Comparison of ENCODE assay signal across 28 mouse cellular contexts in the genomic region with DNA sequence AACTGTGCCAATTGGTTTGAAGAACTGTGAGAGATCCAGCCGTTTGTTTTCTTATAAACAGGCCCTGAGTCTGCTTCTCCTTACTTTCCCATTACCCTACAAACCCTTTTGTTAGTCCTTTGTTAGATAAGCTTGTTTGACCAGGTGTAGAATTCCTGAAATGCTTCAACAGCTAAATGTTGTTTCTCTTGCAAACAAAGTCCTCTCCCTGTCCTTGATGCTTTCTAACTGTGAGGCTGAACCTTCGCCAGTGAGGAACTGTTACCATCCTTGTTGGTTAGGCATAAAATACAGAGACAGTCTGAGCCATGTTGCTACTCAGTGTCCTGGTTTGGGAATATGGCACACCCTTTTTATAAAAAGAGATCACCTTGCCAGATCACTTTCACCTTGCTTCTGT.
DNase-seq lines count a peak whose midpoint lies in the region; ATAC-seq and TF ChIP-seq lines count a peak whose summit lies in the region.
"Had no signal": no experiment of that assay in that cellular context is flagged by ENCODE, and none has a peak within 500 bp of the region (broad histone marks: within the 10 kb centered on the region; RNA-seq: fewer than 3 reads in every experiment).

No protein-coding gene starts in this region.

- no peak for ATAC-seq in lung, embryonic 15.5 days (ENCODE audit: borderline replicate concordance, extremely low read depth, low FRiP score, low TSS enrichment)
- no peak for ATAC-seq in heart, embryonic 11.5 days (replicated peaks; ENCODE audit: insufficient number of reproducible peaks, low FRiP score, low TSS enrichment)
- ATAC-seq: activated CD4-positive, CD25-positive, alpha-beta regulatory T cell, adult 4 months; forebrain, embryonic 13.5 days; forebrain, embryonic 16.5 days; hindbrain, embryonic 16.5 days; intestine, embryonic 15.5 days; Patski had no signal

- no peak overlapping the region for H3K4me3 ChIP-seq in lung, embryonic 15.5 days
- no peak overlapping the region for H3K4me3 ChIP-seq in ES-Bruce4 (ENCODE audit: low read depth, low read length)
- H3K4me3 ChIP-seq in ES-E14 (ENCODE audit: insufficient read depth in 1 of 2, low read depth in 1 of 2, low read length in 2 of 2, poor library complexity in 1 of 2, severe bottlenecking in 1 of 2) = no peak overlapping the region
- H3K4me3 ChIP-seq in heart, embryonic 11.5 days (ENCODE audit: low read depth, low read length) = no peak overlapping the region
- H3K4me3 ChIP-seq: embryonic facial prominence, embryonic 13.5 days; forebrain, embryonic 10.5 days; forebrain, embryonic 13.5 days; heart, adult 2 months; heart, embryonic 10.5 days; hindbrain, embryonic 10.5 days; hindbrain, embryonic 13.5 days; intestine, embryonic 15.5 days had no signal

- H3K27ac ChIP-seq in lung, embryonic 15.5 days = peak overlapping the region; percentile 22; the same call in 1 of the 2 replicates
- H3K27ac ChIP-seq in ES-Bruce4 (ENCODE audit: insufficient read depth, low read length) (peak overlapping the region; percentile 51), ES-E14 (ENCODE audit: insufficient read depth, low read depth, low read length, poor library complexity, severe bottlenecking) (no peak overlapping the region)
- H3K27ac ChIP-seq in heart, embryonic 11.5 days (ENCODE audit: low read depth, low read length) = no peak overlapping the region
- H3K27ac ChIP-seq: embryonic facial prominence, embryonic 13.5 days; forebrain, embryonic 10.5 days; forebrain, embryonic 13.5 days; heart, adult 2 months; heart, embryonic 10.5 days; hindbrain, embryonic 10.5 days; hindbrain, embryonic 13.5 days; intestine, embryonic 15.5 days had no signal

- DNase-seq in lung, postnatal 14 days = no peak
- peak; percentile 17 for DNase-seq in ES-E14 (ENCODE audit: low read depth, low spot score)
- peak; percentile 53 for DNase-seq in yolk sac, embryonic 10.5 days (ENCODE audit: low spot score)
- DNase-seq in embryo, embryonic 9.5 days (ENCODE audit: extremely low spot score) = no peak
- DNase-seq: adrenal gland, adult 8-10 months; adrenal gland, postnatal 25 days; B cell, adult 2 months; cerebellum, adult 11-12 months; cerebellum, adult 8-10 months; cerebellum, postnatal 10 days; gastrocnemius, postnatal 10 days; gastrocnemius, postnatal 36 days; heart, adult 2 months had no signal

- in situ Hi-C loops in ES-E14 (cut with MboI; ENCODE audit: low sequenced_read_pairs in 2 of 2, unreplicated experiment in 2 of 2) = no loop called here

- no peaks in the 10 kb centered on the region for H3K36me3 ChIP-seq in lung, embryonic 15.5 days
- H3K36me3 ChIP-seq in ES-Bruce4 (ENCODE audit: control insufficient read depth, insufficient read depth, low read length, poor library complexity, severe bottlenecking) (no peaks in the 10 kb centered on the region), ES-E14 (ENCODE audit: control insufficient read depth, insufficient read depth, low read length, poor library complexity, severe bottlenecking) (no peaks in the 10 kb centered on the region)
- H3K36me3 ChIP-seq in heart, embryonic 11.5 days (ENCODE audit: control insufficient read depth, insufficient read depth, low read length) = no peaks in the 10 kb centered on the region
- H3K36me3 ChIP-seq: embryonic facial prominence, embryonic 13.5 days; forebrain, embryonic 10.5 days; G1E; heart, embryonic 10.5 days; hindbrain, embryonic 10.5 days; hindbrain, embryonic 13.5 days; intestine, embryonic 15.5 days had no signal

- H3K27me3 ChIP-seq in lung, embryonic 15.5 days = no peaks in the 10 kb centered on the region
- H3K27me3 ChIP-seq in ES-Bruce4 (ENCODE audit: control insufficient read depth, insufficient read depth, low read length, poor library complexity, severe bottlenecking) = no peaks in the 10 kb centered on the region
- H3K27me3 ChIP-seq in heart, embryonic 11.5 days (ENCODE audit: control insufficient read depth, insufficient read depth, low read length) = no peaks in the 10 kb centered on the region
- H3K27me3 ChIP-seq: embryonic facial prominence, embryonic 13.5 days; forebrain, embryonic 13.5 days; hindbrain, embryonic 13.5 days; intestine, embryonic 15.5 days; Patski had no signal

- 35% methylated on average over 2 of the region's 2 CpGs for WGBS in lung, embryonic 15.5 days
- WGBS in heart, embryonic 11.5 days (ENCODE audit: insufficient replicate concordance) = 33% methylated on average over 2 of the region's 2 CpGs

- H3K9me3 ChIP-seq in lung, embryonic 15.5 days = no peaks in the 10 kb centered on the region
- H3K9me3 ChIP-seq in ES-Bruce4 (replicated peaks; ENCODE audit: control insufficient read depth, insufficient read depth, low read length, poor library complexity, severe bottlenecking) = no peaks in the 10 kb centered on the region
- H3K9me3 ChIP-seq in ES-E14 (ENCODE audit: control insufficient read depth, insufficient read depth, low read depth, low read length) = no peaks in the 10 kb centered on the region
- H3K9me3 ChIP-seq in heart, embryonic 11.5 days (replicated peaks; ENCODE audit: control insufficient read depth, low read length) = no peaks in the 10 kb centered on the region
- H3K9me3 ChIP-seq: embryonic facial prominence, embryonic 13.5 days; forebrain, embryonic 10.5 days; forebrain, embryonic 13.5 days; G1E; heart, embryonic 10.5 days; hindbrain, embryonic 10.5 days; hindbrain, embryonic 13.5 days; intestine, embryonic 15.5 days had no signal

- no peak overlapping the region for H3K9ac ChIP-seq in lung, embryonic 15.5 days
- no peak overlapping the region for H3K9ac ChIP-seq in ES-Bruce4 (ENCODE audit: low read depth, poor library complexity, severe bottlenecking)
- H3K9ac ChIP-seq in ES-E14 (ENCODE audit: insufficient read depth, low read depth, low read length, poor library complexity, severe bottlenecking) = no peak overlapping the region
- H3K9ac ChIP-seq in heart, embryonic 11.5 days (ENCODE audit: low read depth, low read length) = no peak overlapping the region
- H3K9ac ChIP-seq: embryonic facial prominence, embryonic 13.5 days; forebrain, embryonic 13.5 days; hindbrain, embryonic 13.5 days; intestine, embryonic 15.5 days had no signal

- no peak for TF ChIP-seq POLR2A in ES-Bruce4 (IDR thresholded peaks at IDR 0.05; ENCODE audit: insufficient read depth, low read length)

- TF ChIP-seq CTCF in ES-Bruce4 (IDR thresholded peaks at IDR 0.05; ENCODE audit: low read depth, low read length) = no peak

- TF ChIP-seq EP300 in ES-Bruce4 (IDR thresholded peaks at IDR 0.05; ENCODE audit: insufficient read depth, low read depth, low read length) = 0 out of 2 replicates have a peak, but pooled peaks have one; percentile 10

- no peak overlapping the region for H3K4me2 ChIP-seq in lung, embryonic 15.5 days
- no peak overlapping the region for H3K4me2 ChIP-seq in heart, embryonic 11.5 days
- H3K4me2 ChIP-seq: embryonic facial prominence, embryonic 13.5 days; forebrain, embryonic 13.5 days; hindbrain, embryonic 13.5 days; intestine, embryonic 15.5 days had no signal

- no peaks in the 10 kb centered on the region for H3K4me1 ChIP-seq in lung, embryonic 15.5 days
- no peaks in the 10 kb centered on the region for H3K4me1 ChIP-seq in ES-Bruce4 (ENCODE audit: control insufficient read depth, insufficient read depth, low read length)
- 0 out of 4 replicates have a peak, but pooled peaks cover 0 to 2% of the 10 kb centered on the region in 2 experiments for H3K4me1 ChIP-seq in ES-E14 (ENCODE audit: control insufficient read depth in 2 of 2, insufficient read depth in 2 of 2, low read length in 2 of 2, poor library complexity in 1 of 2)
- no peaks in the 10 kb centered on the region for H3K4me1 ChIP-seq in heart, embryonic 11.5 days (ENCODE audit: control insufficient read depth, insufficient read depth, low read length)
- H3K4me1 ChIP-seq: embryonic facial prominence, embryonic 13.5 days; forebrain, embryonic 10.5 days; forebrain, embryonic 13.5 days; heart, embryonic 10.5 days; hindbrain, embryonic 10.5 days; hindbrain, embryonic 13.5 days; intestine, embryonic 15.5 days had no signal

TF ChIP-seq in ES-E14, 5 proteins besides CTCF, POLR2A, EP300 and RAD21:
- TF ChIP-seq MAFK (IDR thresholded peaks at IDR 0.05; ENCODE audit: insufficient read depth, low read depth, low read length) (no peak), ZC3H11A (IDR thresholded peaks at IDR 0.05; ENCODE audit: borderline replicate concordance, low read depth, low read length) (no peak), CHD2 (IDR thresholded peaks at IDR 0.05; ENCODE audit: low read depth, low read length) (no peak), ZNF384 (IDR thresholded peaks at IDR 0.05; ENCODE audit: low read depth, low read length) (no peak), HCFC1 (IDR thresholded peaks at IDR 0.05; ENCODE audit: borderline replicate concordance, insufficient read depth, low read length) (no peak)

Comparison
In these comparisons a context has a peak if more than half of its experiments do, and no peak if none do; other contexts are left out.
1. H3K27ac ChIP-seq: peak in lung, embryonic 15.5 days (single experiment) and ES-Bruce4 (single experiment); none in ES-E14 (single experiment) and heart, embryonic 11.5 days (single experiment).
2. DNase-seq: peak in ES-E14 (single experiment) and yolk sac, embryonic 10.5 days (single experiment); none in lung, postnatal 14 days (single experiment) and embryo, embryonic 9.5 days (single experiment).